Mouse (Mus musculus) MEL-GATA-1-ER (cell line): ENCODE data around the gene Nelfcd.

ENCODE experiments used
- DNase-seq: peaks from one replicate; pipeline ENCODE4 v3.0.0-alpha.2; 2012; ENCODE audit warnings: low read depth; ENCODE audit errors: extremely low read depth

Gene Nelfcd

GRCm38 (mm10) chr2:174415731-174416310 is at the start of gene Nelfcd:
Gene Nelfcd, plus strand, starts transcription at chr2:174415804.
- peak; percentile 78 for DNase-seq

DNA sequence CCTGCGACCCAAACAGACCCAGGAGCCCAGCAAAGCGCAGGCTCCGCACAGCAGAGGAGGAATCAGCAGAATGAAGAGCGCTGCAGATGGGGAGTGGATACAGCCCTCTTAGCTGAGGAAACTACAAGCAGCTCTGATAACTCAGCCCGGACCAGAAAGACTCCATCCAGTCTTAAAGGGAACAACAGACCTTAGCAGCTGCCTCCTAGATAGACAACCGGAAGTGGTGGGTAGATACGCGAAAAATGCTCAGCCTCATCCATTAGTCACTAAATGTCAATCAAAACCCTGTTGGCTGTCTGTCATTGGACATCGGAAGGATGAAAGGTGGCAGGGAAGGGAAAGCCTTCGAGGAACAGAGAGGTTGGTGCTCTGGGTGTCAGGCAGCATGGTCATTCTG is 49.0 kb upstream of the Nelfcd start:
- DNase-seq = peak; percentile 71

GRCm38 (mm10) chr2:174381021-174381420 is 34.6 kb upstream of the Nelfcd start:
- no peak for DNase-seq

- DNase-seq = no peak
These were observed 23.7 kb upstream of the Nelfcd start for GRCm38 (mm10) chr2:174391936-174392335.

DNA sequence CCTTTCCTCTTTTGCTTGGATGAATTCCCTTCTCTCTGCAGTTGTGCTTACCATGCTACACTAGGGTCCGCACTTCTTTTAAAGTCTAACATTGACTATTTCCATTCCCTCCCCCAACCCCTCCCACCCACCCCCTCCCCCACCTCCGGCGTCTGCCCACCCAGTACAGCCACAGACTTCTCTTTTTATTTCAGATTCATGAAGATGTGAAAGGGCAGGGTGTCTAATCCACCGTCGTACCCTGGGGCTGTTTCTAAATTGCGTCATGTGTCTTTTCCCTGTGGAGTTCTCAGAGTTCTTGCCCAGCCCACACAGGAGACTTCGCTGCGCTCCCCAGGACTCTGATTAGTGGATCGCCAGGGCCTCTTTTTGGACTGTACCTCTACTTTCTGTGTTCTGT is 23.1 kb upstream of the Nelfcd start:
- DNase-seq = no peak

- DNase-seq = no peak
These were observed 22.2 kb upstream of the Nelfcd start for GRCm38 (mm10) chr2:174393383-174393782.

GRCm38 (mm10) chr2:174396643-174397042 is 19.0 kb upstream of the Nelfcd start:
- no peak for DNase-seq

GRCm38 (mm10) chr2:174397065-174397464 is 18.5 kb upstream of the Nelfcd start:
- no peak for DNase-seq

DNA sequence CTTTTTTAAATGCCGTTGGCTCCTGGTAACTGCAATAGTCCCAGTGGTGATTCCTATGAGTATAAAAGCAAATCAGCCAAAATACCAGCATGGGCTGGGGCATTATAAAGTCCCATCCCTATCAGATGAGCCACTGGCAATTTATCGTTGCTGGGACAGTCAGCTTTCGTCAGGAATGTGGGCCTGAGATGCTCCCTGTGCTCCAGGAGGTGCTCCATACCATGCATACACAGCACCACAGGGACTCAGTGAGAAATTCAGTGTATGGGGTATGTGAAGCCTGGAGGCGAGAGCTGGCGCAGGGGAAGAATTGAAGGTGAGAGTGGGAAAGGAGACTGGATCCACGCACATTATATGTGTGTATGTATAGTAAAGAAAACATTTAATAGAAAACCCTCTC is 17.7 kb upstream of the Nelfcd start:
- DNase-seq = no peak

DNA sequence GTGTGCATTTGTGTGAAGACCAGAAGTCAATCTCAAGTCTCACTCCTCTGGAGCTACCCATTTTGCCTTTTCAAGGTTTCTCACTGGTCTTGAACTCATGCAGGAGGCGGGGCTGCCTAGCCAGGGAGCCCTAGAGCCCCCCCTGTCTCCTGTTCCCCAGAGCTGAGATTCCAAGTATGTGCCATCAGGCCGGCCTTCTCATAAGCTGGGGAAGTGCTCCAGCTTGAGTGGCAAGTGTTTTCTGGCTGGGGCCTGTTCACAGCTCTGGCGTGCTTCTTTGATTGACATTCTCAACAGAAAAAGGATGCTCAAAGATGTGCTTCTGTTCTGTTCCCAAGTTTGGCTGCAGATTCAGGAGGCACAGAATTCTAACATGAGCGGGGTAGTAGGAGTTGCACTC is 15.2 kb upstream of the Nelfcd start:
- DNase-seq = no peak

GRCm38 (mm10) chr2:174410222-174410621 is 5.4 kb upstream of the Nelfcd start:
- peak; percentile 14 for DNase-seq

DNA sequence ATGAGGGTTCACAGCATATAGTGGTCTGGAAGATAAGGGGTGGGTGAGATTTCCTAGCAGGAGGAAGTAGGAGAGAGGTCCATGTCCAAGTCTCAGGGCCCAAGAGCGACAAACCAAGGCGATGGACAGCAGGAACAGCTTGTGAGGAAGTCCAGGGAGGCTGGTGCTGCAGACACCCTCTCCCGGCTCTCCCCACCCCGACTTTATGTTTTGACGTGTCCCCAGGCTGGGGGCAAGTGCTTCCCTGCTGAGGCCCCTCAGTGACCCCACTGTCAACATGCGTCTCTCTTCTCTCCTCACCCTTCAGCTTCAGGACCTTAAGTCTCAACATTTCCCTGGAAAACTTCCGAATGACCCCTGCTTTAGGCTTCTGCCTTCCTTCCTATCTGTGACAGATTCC is 2.5 kb upstream of the Nelfcd start:
- no peak for DNase-seq

DNA sequence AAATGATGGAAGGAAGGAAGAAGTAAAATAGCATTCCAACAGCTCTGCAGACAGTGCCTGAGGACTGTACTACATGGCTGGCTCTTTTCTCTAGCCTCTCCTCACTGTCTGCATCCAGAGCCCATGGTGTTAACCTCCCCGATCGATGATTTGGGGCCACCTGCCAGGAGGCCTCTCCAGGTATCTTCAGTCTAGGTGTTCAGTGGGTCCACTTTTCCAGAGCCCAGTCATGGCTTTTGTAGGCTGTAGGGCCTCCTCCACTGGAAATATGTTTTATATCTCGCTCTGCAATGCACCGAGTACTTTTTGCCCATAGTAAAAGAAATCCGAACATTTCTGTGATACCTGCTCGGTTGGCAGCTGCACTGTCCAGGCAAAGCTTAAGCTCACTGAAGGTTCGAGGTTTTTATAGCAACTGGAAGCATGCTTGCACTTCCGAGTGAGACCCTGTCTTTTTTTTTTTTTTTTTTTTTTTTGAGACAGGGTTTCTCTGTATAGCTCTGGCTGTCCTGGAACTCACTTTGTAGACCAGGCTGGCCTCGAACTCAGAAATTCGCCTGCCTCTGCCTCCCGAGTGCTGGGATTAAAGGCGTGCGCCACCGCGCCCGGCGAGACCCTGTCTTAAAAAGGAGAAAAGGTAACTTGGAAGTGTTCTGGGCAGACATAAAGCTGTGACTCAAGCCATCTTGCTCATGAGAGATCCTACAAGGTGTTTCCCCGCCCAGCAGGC is 438 bp upstream of the Nelfcd start:
- DNase-seq = no peak

- no peak for DNase-seq
These were observed 5.5 kb downstream of the Nelfcd start for GRCm38 (mm10) chr2:174421107-174421506.

DNA sequence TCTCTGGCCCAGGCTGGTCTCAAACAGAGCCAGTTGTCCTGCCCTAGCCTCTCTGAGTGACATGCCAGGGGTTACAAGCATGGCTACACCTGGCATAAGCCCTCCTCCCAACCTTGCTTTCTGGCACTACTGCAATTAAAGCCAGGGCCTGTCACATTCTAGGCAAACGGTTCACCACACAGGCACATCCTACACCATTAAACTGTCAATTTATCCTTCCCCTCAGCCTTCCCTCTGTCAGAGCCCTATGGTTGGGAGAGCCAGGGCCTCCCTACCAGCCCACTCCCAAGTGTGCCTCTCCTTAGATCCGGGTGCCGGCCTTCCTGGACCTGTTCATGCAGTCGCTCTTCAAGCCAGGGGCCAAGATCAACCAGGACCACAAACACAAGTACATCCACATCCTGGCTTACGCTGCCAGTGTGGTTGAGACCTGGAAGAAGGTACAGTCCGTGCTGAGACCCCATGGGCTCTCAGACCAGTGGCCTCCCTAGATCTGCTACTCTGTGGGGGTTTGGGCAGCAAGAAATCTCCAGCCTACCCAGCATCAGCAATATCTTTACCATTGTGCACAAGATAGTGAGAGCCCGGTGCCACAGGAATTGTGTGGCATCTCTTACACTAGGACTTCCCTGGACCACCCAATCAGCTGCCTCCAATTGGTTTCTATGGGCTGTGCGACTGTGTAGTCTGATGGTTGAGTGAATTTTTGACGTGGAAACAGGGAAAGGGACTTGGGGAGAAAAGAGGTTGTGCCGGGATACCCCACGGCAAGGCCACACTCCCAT is 8.9 kb downstream of the Nelfcd start:
- no peak for DNase-seq

- no peak for DNase-seq
These were observed 11.3 kb downstream of the Nelfcd start for GRCm38 (mm10) chr2:174426856-174427255.

GRCm38 (mm10) chr2:174428076-174428835 is 12.7 kb downstream of the Nelfcd start:
- no peak for DNase-seq

GRCm38 (mm10) chr2:174428996-174429591 is 13.5 kb downstream of the Nelfcd start:
- no peak for DNase-seq

DNA sequence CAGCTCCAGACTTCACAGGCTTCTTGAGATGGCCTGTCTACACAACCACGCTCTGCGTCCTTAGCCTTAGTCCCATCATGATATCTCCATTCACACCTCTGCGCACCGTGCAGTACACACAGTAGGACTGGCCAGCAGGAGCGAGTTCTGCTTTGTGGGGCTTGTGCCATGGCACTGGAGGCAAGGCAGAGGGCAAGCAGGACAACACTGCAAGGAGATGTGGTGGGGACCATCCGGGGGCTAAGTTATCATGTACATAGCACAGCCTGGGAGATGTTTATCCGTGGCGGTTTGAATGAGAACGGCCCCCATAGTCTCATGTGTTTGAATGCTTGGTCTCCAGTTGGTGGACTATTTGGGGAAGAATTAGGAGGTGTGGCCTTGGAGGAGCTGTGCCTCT is 19.3 kb downstream of the Nelfcd start:
- DNase-seq = no peak

DNA sequence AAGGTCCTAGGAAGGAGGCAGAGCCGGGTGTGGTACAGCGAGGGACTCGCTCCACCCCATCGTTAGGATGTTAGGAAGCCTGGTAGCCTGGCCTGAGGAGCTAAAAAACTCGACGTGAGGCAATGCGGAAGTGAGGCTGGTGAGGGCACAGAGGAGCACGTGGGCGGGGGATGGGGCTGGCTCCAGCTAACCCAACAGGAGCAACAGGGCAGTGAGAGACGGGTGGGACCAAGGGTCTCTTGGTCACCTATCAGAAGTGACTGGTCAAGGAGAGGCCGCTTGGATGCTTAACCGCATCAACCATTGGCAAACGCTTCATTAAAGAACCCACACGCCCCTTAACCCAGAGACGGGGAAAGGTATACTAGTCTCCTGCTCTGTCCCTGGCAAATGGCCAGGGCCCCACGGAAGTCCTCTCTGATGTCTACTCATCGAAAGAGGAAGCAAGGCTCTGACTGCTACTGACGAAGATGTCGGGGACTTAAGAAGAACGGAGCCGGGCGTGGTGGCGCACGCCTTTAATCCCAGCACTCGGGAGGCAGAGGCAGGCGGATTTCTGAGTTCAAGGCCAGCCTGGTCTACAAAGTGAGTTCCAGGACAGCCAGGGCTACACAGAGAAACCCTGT is 20.6 kb downstream of the Nelfcd start:
- DNase-seq = peak; percentile 88
